Mouse (Mus musculus) neutrophil, adult 5-6 weeks (primary cell): ENCODE data around the gene Ric8b. TPM values are rescaled to one million over a fixed set of nuclear protein-coding genes. Genes with fewer than 3 reads are reported as not detected.

Experiments used
- ATAC-seq: fragments of 151-379, 151-347 bp; 2 replicates; pipeline ENCODE4 v1.8.0; 2017; ENCODE audit warnings: mild to moderate bottlenecking, moderate TSS enrichment; ENCODE audit not compliant: insufficient number of reproducible peaks, poor library complexity, low FRiP score, severe bottlenecking; ENCODE audit errors: extremely low read depth
- total RNA-seq: library from RNA; stranded (forward); fragments of 200-1000 nt; gene quantifications from 2 replicates; pipeline ENCODE4 v1.2.3, GENCODE M21; 2017

Gene Ric8b
- total RNA-seq, 1 experiment from 2014 or later, result 31.8 TPM

DNA sequence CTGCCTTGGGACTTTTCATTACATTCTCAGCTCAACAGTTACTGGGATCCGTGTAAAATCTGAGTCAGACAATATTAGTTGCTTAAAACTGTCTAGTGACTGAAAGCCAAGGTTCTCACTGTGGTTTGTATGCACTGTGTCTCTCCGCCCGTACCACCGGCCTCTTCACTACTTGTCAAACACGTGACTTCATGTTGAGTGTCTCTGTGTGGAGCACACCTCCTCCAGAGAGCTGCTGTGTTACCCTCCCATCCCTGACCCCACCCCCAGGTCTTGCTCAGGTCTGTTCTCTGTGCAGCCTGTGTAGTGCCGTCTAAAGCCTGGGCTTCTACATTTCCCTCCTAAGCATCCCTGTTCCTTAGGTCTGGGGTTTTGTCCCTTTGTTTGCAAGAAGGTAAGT is 79.0 kb downstream of the Ric8b start:
- no peak for ATAC-seq

GRCm38 (mm10) chr10:84997571-84998224 is 80.3 kb downstream of the Ric8b start:
- no peak for ATAC-seq

DNA sequence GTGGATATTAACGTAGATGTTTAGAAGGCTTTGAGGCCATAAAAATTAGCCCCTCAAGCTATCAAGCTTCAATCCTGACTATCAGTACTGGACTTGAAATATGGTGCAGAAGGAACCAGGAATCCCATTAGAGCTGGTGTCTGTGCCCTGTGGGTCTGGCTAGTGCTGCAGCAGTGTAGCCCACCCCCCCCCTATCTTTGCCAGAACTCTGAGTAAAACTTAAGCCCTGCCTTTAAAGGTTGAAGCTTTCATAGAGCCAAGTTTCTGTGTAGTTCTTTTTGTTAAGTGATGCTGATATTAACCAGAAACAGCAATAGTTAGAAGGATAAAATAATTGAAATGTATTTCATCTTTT is 80.8 kb downstream of the Ric8b start:
- no peak for ATAC-seq

GRCm38 (mm10) chr10:85001920-85002319 is 84.5 kb downstream of the Ric8b start:
- ATAC-seq, result no peak

DNA sequence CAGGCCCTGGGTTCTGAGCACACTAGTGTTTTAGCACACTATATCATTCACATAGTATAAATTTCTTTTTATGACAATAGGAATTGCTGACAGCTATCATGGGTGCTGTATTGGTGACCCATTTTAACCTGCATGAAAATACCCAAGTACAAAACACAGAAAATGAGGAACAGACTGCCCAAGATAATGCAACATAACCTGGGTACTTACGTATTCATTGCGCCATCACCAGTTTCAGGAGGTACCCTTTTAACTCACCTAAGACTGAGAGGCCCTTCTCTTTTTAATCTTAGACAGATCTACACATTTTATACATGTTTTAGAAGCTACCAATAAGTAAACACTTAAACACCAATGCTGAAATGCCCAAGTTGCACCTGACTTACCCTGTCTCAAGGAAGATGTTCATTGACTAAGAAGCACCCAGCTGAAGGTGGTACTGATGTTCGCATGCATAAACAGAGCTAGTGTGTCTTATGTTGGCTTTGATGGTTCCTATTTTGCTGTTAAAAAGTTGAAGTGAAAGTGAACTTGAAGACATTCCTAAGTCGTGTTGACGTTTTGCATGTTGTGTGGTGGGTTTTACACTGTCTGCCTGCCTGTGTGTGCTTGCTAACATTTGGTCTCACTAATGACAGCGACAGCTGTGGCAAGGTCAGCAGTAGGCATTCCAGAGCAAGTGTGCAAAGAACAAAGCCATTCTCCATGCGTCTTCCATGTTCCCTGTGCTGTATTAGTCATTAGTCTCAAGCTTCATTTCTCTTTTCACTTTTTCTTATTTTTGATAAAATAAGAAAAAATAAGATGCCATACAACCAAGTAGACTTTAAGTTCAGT is 86.0 kb downstream of the Ric8b start:
- ATAC-seq, result peak; percentile 71

DNA sequence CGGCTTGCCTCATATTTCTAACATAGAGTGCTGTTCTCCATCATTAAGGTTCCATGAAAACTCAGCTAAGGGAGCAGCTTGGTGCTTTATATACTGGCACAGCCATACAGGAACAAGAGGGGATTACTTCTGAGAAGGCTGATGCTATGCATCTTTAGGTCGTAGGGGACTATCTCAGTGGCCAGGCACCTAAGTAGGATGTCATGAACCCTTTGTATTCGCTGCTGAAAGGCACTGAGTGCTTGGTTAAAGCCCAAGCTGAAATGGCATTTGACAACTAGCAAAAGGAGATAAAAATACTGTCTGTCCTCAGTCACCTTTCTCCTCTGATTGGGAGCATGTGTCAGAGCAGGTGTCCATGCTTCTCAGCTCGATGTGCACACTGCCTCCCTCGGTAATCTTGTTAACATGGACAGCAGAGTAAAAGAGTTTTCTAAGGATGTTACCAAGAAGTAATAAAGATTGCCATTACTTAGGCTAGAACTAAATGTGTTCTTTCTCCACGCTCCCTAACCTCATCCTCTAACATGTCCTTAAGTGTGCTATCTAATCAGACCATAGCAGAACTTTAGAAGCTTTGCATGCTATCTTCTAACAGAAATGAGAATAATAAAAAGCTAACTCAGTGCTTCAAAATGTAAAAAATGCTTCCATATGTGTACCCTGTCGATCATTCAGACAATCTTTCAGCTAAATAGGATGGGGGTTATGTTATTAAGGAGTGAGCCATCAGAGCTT is 89.3 kb downstream of the Ric8b start:
- ATAC-seq, result no peak

- no peak for ATAC-seq
Observed at GRCm38 (mm10) chr10:85007861-85008840, 90.7 kb downstream of the Ric8b start.

DNA sequence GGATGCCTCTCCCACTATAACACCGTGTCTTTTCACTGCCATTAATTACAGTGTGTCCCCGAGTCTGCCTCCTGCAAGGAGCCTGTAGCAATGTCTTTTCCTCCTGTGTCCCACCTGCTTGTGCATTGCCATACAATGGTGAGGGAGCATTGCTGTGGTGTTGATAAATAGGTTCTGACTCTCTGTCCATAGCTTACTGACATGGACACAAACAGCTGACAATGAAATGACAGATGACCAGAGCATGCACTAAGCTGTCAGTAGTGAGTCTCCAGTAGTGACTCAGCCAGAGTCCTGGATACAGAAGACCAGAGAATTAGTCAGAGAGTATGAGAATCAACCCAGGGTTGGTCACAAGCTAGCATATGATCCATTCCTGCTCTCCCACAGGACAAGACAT is 93.7 kb downstream of the Ric8b start:
- ATAC-seq, result no peak

- peak; percentile 48 for ATAC-seq
Observed at GRCm38 (mm10) chr10:85013464-85013863, 96.0 kb downstream of the Ric8b start.

DNA sequence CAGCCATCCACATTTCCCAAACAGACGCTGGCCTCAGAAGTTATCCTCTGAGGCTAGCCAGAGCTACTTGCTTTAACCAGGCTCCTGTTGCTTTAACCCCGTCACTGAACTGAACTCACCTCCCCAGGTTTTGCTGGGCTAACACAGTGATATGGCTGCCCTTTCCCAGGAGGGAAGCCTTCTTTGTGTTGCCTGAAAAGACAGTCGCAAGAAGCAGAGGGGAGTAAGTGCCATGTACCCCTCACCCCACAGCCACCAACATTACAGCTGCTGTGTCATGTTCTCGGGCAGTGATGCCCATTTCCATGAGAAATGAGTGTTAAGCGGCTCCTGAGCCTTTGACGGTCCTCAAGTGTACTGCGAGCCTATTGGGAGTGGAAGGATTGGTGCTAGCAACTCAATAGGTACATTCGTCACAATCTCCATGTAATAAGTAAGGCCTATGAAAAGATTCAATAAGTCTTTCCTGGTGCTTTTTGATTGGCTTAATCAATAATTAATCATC is 96.6 kb downstream of the Ric8b start:
- ATAC-seq, result no peak

GRCm38 (mm10) chr10:85014456-85014976 is 97.1 kb downstream of the Ric8b start:
- ATAC-seq, result no peak

DNA sequence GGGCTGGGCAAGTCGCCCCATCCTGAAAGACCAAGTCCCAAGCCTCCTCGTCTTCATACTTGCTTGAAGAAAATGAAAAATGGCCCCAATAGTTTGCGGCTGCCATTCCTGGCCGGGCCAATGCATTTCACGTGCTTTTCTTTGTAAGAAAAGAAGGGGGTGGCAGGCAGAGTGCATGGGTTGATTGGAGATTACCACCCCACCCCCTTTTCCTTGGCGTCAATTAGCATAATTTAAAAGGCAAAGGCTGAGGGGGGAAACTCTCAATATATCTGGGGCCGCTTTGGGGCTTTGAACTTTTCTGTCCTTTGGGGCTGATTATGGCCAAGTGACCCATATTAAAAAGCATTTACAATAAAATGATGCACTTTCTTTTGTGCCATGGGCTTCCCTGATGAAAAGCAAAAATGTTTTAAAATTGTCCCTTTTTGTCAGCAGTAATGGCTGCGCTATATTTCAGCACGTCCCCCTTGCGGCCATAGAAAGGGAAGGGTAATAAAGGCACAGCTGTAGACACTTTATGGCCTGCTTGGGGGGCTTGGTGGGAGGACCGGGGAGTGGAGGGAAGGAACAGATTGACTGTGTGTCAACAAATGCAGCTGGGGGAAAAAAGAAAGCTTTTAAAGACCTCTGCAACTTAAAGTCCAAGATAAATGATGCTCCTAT is 105.4 kb downstream of the Ric8b start:
- no peak for ATAC-seq

- no peak for ATAC-seq
Observed at GRCm38 (mm10) chr10:85023313-85023666, 105.9 kb downstream of the Ric8b start.

GRCm38 (mm10) chr10:85025799-85026424 is 108.5 kb downstream of the Ric8b start:
- ATAC-seq, result peak; percentile 90

DNA sequence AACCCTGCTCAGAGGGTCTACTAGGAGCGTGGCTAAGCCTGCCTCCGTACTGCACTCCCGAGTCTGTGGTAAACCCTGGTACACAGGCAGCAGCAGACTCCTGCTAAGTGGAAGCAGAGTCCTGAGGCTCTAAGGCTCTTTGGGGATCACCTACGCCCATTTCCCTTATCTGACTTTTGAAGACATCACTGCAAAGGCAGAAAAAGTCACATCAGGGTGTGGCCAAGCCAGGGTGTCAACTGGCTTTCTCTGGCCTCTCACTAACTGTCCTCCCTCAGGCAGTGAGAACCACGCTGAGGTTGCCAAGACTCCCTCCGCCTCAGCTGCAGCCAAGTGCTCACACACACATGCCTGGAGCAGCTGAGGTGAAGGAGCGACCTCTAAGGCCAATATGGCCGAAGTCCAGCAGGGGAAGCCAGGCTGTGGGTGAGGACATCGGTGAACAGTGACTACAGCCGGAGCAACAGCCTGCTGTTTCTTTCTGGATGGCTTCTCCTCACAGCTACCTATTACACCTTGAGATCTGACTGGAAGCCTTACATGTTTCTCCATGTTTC is 110.3 kb downstream of the Ric8b start:
- ATAC-seq, result no peak

DNA sequence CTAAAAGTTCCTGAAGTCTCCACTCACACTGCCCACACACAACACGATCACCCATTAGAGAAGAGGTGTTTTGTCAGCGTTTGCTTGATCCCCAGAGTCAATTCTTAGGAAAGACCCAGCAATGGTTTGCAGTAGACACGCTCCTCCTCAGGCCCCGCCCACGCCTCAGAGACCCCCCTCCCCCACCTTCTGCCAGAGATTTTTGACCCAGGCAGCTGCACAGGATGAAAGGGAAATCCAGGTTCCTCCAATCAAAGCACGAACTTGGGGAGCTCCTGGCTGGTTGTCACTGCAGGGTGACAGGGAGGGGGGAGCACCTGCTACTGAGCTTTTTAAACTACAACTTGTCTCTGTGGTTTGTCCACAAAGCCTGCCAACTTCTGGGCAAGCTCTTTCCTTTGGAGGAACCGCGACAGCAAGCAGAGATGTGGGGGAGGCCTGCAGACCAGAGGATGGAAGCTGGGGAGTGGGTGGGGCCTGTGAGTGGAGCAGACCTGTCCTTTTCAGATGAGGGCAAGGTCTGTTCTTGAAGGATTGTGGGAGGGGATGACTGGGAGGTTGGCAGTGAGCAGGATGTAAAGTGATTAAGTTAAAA is 117.8 kb downstream of the Ric8b start:
- ATAC-seq, result no peak

GRCm38 (mm10) chr10:85038147-85038546 is 120.7 kb downstream of the Ric8b start:
- ATAC-seq, result no peak
